Mouse (Mus musculus) layer of hippocampus, postnatal 10 days (tissue): ENCODE measurements around the gene Sh3d19. TPM values are rescaled to one million over a fixed set of nuclear protein-coding genes. Genes with fewer than 3 reads are reported as not detected.
A peak's percentile ranks its signal among the peaks of the same experiment; 100 is the strongest.

ENCODE experiments used
- DNase-seq, 2 experiments: peaks; one replicate each; pipeline ENCODE4 v3.0.0; 2021; ENCODE audit warnings: low spot score in 2 of 2
- long read RNA-seq: library from polyadenylated mRNA; stranded (forward); transcript quantifications from one replicate; pipeline ENCODE4 v2.0.0, GENCODE M21; 2023
- total RNA-seq, 2 experiments: library from RNA; stranded (reverse); gene quantifications; 2 replicates each; pipeline ENCODE4 v1.2.3; 2021

Sh3d19 gene
- 10 to 100 TPM; 41.7 to 51.6 TPM for total RNA-seq
- long read RNA-seq, partial matches to known transcripts = 1 of 2 reads
- long read RNA-seq, other reads (novel, unspliced or antisense) = 1 of 2 reads

DNA sequence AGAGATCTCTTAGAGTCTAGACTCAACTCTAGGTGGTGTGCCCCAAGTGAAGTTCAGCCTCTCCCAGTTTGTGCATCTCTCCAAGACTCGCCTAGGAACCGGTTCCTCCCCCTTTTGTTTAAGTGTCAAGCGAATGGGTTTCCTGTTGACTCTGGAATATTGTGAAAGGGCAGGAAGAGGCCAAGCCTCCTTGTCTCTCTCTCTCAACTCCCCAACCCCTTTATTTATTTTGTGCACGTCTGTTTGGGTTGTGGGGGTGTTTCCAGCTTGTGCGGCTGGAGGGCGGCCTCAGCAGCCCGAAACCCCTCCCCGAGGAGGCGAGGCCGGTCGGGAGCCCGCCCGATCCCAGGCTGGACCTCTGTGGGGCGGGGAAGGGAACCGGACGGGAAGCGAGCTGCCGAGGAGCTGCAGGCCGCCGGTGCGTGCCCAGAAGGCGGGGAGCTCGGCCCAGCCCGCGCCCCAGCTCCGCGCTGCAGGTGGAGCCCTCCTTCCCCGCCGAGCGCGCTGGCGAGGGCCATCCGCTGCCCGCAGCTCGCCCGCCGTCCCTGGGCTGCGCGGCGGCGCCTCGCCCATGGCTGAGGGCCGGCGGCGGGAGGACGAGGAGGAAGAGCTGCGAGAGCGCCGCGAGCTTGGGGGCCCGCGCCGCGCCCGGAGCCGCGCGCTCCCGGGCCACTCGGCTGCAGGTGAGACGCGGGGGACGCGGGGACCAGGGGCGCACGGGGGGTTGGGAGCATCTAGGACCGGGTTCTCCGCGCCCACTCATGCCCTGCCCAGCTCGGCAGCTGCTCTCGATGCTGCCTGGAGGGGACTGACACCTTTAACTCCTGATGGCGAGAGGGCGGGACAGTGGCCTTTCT is at the start of gene Sh3d19:
Gene Sh3d19, plus strand, starts transcription at position 368 of the 857 bp plus-strand sequence.
- DNase-seq = peak; percentile 64 to 78

GRCm38 (mm10) chr3:85922331-85922730 is 48.6 kb upstream of the Sh3d19 start:
- DNase-seq = no peak

DNA sequence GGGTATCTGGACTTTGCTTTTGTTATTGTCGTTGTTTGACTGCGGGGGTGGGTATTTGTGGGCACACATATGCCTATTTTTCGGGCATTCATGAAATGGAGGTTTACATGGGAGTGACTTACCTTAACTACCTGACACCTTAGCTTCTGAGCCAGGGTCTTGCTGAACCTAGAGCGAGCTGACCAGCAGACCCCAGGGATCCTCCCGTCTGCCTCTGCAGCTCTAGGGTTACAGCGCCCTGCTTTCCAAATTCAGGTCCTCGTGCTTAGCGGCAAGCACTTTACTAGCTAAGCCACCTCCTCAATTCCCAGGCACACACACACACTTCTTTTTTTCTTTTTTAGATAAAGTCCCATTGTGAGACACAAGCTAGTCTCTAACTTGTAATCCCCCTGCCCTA is 47.6 kb upstream of the Sh3d19 start:
- DNase-seq = no peak

DNA sequence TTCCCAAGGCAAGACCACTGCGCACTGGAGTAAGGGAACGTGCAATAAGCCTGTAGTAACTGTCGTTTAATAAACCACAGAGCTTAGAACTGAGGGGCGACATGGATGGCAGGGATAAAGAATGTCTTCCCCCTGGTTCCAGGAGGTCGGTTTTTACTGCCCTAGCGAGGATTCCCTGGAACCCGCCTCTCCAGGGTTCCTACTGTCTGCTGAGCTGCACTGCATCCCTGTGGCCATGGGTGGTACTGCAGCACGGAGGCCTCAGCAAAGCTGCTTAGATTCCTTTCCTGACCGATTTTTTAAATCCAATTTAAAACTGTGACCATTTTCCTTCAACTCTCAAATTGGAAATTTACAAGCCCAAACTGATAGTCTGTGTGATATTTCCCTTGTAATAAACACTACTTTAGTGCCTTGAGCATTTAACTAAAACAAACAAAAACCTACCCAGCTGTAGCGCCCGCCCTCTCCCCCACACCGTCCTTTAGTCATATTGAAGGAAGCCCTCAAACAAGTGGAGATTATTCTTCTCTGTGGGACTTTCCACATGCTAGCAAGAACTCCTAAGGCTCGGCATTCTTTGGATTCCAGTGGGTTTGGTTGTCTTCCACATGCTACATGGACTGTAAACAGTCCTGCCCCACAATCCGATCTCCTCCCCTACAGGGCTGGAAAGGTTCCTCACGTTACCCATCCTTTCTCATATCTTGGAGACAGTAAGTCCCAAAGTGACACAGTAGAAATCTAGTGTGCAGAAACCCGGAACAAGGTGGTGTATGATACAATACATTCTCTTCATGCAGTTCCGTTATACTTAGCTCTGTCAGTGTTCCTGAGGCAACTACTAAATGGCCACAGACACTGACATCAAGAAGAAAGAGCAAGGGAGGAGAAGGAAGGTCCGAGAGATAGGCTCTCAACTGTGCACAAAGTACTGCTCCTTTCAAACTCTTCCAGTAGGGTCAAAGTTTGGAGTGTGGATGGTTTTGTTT is 46.7 kb upstream of the Sh3d19 start:
- DNase-seq = peak; percentile 91 to 93

DNA sequence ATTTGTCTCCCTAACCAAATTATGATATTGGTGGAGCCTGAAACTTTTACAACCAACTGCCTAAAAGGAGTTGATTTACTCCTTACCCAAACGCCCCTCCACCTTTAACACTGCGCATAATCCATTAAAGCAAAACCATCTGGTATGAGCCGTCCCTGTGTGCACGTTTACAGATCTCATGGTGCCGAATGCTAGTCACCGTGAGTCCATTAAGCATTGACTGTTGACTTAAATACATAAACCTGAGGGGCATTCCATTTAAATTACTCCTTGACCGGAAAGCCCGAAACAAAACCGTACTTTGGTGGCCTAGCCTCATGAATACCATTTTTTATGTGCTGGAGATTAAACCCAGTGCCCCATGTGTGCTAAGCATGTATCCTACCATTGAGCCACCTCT is 43.6 kb upstream of the Sh3d19 start:
- no peak for DNase-seq

DNA sequence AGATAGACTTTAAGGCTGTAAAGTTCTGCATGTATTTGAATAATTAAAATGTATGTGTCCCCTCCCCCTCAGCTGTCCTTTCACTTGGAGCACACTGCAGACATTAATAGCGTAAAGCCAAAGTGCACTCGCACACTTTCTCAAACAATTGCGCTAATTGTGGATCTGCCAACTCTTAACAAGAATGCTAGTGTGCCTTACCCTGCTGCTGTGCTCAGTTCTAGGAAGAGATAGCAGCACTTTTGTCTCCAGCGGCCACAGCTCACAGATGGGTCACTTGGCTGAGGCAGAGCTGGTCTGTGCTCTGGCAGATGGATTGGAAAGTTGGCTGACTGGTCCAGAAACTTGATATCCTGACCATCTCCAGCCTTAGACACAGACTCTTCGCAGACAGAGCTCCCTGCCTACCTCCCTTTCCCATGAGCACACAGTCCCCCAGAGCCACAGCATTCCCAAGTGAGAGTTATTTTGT is 42.7 kb upstream of the Sh3d19 start:
- peak; percentile 22 to 28 for DNase-seq

- no peak for DNase-seq
Observed at GRCm38 (mm10) chr3:85929711-85930110, 41.2 kb upstream of the Sh3d19 start.

- DNase-seq = no peak
Observed at GRCm38 (mm10) chr3:85930671-85931255, 40.1 kb upstream of the Sh3d19 start.

GRCm38 (mm10) chr3:85931859-85932258 is 39.0 kb upstream of the Sh3d19 start:
- no peak for DNase-seq

DNA sequence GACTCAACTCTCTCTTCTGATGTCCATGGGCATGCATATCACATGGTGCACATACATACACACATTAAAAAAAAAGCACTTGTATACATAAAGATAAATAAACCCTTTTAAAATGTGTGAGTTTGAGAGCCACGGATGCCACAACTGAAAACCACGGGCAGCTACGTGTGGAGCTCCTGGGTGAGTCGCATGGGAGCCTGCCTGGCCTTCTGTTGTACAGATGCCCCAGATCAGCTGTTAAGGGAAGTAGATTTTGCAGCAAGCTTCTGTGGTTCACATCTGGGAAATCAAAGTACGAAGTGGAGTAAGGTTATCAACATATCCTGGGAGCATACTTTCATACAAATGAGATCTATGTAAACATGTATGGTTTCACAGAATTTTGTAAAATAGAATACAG is 37.3 kb upstream of the Sh3d19 start:
- no peak for DNase-seq

- no peak for DNase-seq
Observed at GRCm38 (mm10) chr3:85950914-85951313, 20.0 kb upstream of the Sh3d19 start.

DNA sequence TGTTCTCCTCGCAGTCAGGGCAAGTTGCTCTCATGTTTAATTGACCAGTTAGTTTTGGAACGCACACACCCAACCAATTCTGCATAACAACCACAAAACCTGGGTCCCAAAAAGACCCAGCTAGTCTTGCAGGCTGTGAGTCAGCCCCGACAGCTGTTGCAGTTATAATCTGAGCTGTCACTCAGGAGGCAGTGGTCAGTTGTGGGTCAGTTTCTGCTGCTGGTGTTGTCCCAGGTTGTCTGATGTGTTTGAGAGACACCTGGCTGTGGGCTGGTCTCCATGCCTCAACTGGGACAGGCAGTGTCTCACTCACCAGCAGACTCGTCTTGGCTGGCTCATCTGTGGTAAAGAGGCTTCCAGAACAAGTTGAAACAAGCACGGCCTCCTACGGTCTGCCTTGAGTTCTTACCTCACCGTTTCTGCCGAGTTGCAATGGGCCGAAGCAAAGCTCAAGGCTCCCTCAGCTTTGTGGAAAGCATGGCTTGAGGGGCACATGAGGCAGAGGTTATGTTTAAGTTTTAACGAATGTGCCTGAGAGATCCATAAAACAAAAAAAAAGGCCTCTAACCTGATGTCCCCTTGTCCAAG is 18.1 kb upstream of the Sh3d19 start:
- DNase-seq = no peak

DNA sequence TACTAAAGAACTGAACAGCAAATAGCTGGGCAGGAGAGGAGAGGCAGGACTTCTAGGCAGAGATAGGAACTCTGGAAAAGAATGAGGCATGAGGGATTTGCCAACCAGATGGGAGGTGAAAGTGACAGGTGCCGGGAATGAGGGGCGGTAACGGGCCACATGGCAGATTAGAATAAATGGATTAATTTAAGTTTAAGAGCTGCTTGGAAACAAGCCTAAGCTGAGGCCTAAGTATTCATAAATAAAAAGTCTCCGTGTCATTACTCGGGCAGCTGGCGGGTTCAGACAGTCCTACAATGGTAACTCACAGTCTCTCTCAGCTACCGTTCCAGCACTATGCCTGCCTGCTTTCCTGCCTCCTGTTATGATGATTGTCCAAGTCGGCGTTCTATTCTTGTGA is 15.6 kb upstream of the Sh3d19 start:
- DNase-seq = no peak

GRCm38 (mm10) chr3:85955704-85956103 is 15.2 kb upstream of the Sh3d19 start:
- DNase-seq = no peak

- no peak for DNase-seq
Observed at GRCm38 (mm10) chr3:85959669-85960068, 11.2 kb upstream of the Sh3d19 start.

DNA sequence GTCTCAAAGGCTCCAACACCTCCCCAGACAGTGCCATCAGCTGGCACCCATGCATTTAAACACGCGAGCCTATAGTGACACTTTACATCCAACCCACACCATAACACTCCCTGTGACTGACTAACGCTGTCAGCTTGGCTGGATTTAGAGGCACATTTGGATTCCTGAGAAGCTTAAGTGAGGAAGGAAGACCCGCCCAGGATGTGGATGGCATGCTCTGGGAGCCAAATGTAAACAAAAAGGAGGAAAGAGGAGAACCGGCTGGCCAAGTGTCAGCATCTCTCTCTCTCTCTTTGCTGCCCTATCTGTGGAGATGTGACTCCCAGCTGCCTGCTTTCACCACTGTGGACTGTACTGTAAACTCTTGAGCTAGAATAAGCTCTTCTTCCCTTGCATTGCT is 9.8 kb upstream of the Sh3d19 start:
- DNase-seq = no peak

GRCm38 (mm10) chr3:85965479-85965878 is 5.4 kb upstream of the Sh3d19 start:
- no peak for DNase-seq

DNA sequence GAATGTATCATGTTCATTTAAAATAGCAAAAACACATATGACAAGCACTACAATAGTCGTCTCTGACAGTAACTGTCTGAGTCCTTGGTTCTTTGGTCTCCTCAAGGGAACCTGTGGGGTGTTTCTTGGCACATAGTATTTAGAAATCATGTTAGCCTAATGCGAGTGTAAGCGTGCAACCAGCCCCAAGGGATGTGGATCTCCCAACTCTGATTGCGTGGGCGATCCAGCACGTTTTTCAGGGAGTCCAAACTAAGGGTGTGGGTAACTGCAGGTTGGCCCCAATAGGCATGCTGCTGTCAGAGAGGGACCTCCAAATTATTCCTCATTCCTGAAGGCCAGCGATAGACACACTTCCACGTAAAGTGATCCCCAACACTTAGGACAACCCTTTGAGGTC is 1.9 kb upstream of the Sh3d19 start:
- no peak for DNase-seq

DNA sequence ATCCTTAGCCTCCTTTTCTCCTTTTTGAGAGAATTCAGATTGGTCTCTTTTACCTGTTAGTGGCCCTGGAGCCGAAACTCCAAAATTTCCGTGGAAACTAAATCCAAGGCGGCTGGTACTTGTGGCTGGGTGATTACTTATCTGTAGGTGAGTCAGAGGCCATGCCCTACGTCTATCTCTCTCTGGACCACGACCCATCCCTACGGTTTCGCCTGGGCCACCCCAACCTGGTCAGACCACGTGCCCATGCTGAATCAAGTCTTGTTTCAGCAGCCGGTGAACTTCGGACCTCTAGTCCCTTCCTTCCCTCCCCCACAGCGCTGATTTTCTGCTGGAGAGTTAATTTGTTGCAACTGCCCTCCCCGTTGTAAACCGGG is 678 bp downstream of the Sh3d19 start:
- no peak for DNase-seq

- no peak for DNase-seq
Observed at GRCm38 (mm10) chr3:85973376-85974140, 2.6 kb downstream of the Sh3d19 start.
